Mouse (Mus musculus): Measurements from ENCODE around the gene Plin4. TPM values are rescaled to one million over a fixed set of nuclear protein-coding genes. Genes with fewer than 3 reads are reported as not detected.

Gene Plin4
- total and polyA plus RNA-seq, 3 experiments: 0.05 TPM; not detected in 2

- Histone ChIP-seq H3K36me3 (replicated peaks) (no peaks in the 10 kb centered on the region), H3K9me3 (replicated peaks) (no peaks in the 10 kb centered on the region), H3K27me3 (ENCODE audit: insufficient read depth, low read length) (peaks cover 74% of the 10 kb centered on the region), H3K4me3 (ENCODE audit: low read depth, low read length) (no peak overlapping the region), H3K4me1 (ENCODE audit: insufficient read depth, low read depth, low read length) (no peaks in the 10 kb centered on the region)
- TF ChIP-seq GATA2 (IDR thresholded peaks at IDR 0.05; ENCODE audit: borderline replicate concordance, low read depth, low read length) (no peak), GATA1 (IDR thresholded peaks at IDR 0.05; ENCODE audit: borderline replicate concordance, low read length) (no peak), TAL1 (conservative IDR thresholded peaks at IDR 0.05; ENCODE audit: low read depth, low read length) (no peak), CTCF (IDR thresholded peaks at IDR 0.05; ENCODE audit: low read depth, low read length) (no peak), POLR2AphosphoS5 (IDR thresholded peaks at IDR 0.05; ENCODE audit: insufficient replicate concordance, low read depth, low read length) (no peak)
- DNase-seq (ENCODE audit: low spot score): no peak
- ATAC-seq (ENCODE audit: extremely low read depth, insufficient number of reproducible peaks, low FRiP score, poor library complexity, severe bottlenecking): no peak
Measured at GRCm38 (mm10) chr17:56147420-56147819, 37.8 kb upstream of the Plin4 start.

- Histone ChIP-seq H3K4me3 (ENCODE audit: low read depth, low read length) (no peak overlapping the region), H3K27me3 (ENCODE audit: insufficient read depth, low read length) (peaks cover 83% of the 10 kb centered on the region)
- no peak for DNase-seq (ENCODE audit: low spot score)
Measured at GRCm38 (mm10) chr17:56146131-56146530, 36.5 kb upstream of the Plin4 start.

GRCm38 (mm10) chr17:56144546-56144945 is 34.9 kb upstream of the Plin4 start:
- peaks cover 16% of the 10 kb centered on the region for H3K4me1 ChIP-seq (ENCODE audit: insufficient read depth, low read depth, low read length)
- no peak for ATAC-seq (ENCODE audit: extremely low read depth, insufficient number of reproducible peaks, low FRiP score, poor library complexity, severe bottlenecking)
- H3K36me3 ChIP-seq (replicated peaks): no peaks in the 10 kb centered on the region
- H3K9me3 ChIP-seq (replicated peaks): 0 out of 2 replicates have a peak, but pooled peaks cover 3% of the 10 kb centered on the region
- DNase-seq (ENCODE audit: low spot score): no peak
- no peak overlapping the region for H3K4me3 ChIP-seq (ENCODE audit: low read depth, low read length)
- TF ChIP-seq POLR2AphosphoS5 (IDR thresholded peaks at IDR 0.05; ENCODE audit: insufficient replicate concordance, low read depth, low read length) (no peak), TAL1 (conservative IDR thresholded peaks at IDR 0.05; ENCODE audit: low read depth, low read length) (no peak)
- H3K27me3 ChIP-seq (ENCODE audit: insufficient read depth, low read length): peaks cover 88% of the 10 kb centered on the region

More at GRCm38 (mm10) chr17:56146131-56146530, 36.5 kb upstream of the Plin4 start:
- TF ChIP-seq TAL1 (conservative IDR thresholded peaks at IDR 0.05; ENCODE audit: low read depth, low read length) (no peak), GATA2 (IDR thresholded peaks at IDR 0.05; ENCODE audit: borderline replicate concordance, low read depth, low read length) (no peak), CTCF (IDR thresholded peaks at IDR 0.05; ENCODE audit: low read depth, low read length) (no peak)
- H3K36me3 ChIP-seq (replicated peaks): no peaks in the 10 kb centered on the region
- peaks cover 8% of the 10 kb centered on the region for H3K4me1 ChIP-seq (ENCODE audit: insufficient read depth, low read depth, low read length)
- H3K9me3 ChIP-seq (replicated peaks): no peaks in the 10 kb centered on the region
- no peak for ATAC-seq (ENCODE audit: extremely low read depth, insufficient number of reproducible peaks, low FRiP score, poor library complexity, severe bottlenecking)

GRCm38 (mm10) chr17:56141702-56142605 is 32.4 kb upstream of the Plin4 start:
- Histone ChIP-seq H3K9me3 (replicated peaks) (0 out of 2 replicates have a peak, but pooled peaks cover 3% of the 10 kb centered on the region), H3K27me3 (ENCODE audit: insufficient read depth, low read length) (peaks cover 87% of the 10 kb centered on the region), H3K4me1 (ENCODE audit: insufficient read depth, low read depth, low read length) (peaks cover 25% of the 10 kb centered on the region), H3K4me3 (ENCODE audit: low read depth, low read length) (no peak overlapping the region), H3K36me3 (replicated peaks) (no peaks in the 10 kb centered on the region)
- no peak for ATAC-seq (ENCODE audit: extremely low read depth, insufficient number of reproducible peaks, low FRiP score, poor library complexity, severe bottlenecking)
- TF ChIP-seq GATA1 (IDR thresholded peaks at IDR 0.05; ENCODE audit: borderline replicate concordance, low read length) (no peak), POLR2AphosphoS5 (IDR thresholded peaks at IDR 0.05; ENCODE audit: insufficient replicate concordance, low read depth, low read length) (no peak), TAL1 (conservative IDR thresholded peaks at IDR 0.05; ENCODE audit: low read depth, low read length) (no peak), CTCF (IDR thresholded peaks at IDR 0.05; ENCODE audit: low read depth, low read length) (no peak), GATA2 (IDR thresholded peaks at IDR 0.05; ENCODE audit: borderline replicate concordance, low read depth, low read length) (no peak)
- DNase-seq (ENCODE audit: low spot score): no peak

DNA sequence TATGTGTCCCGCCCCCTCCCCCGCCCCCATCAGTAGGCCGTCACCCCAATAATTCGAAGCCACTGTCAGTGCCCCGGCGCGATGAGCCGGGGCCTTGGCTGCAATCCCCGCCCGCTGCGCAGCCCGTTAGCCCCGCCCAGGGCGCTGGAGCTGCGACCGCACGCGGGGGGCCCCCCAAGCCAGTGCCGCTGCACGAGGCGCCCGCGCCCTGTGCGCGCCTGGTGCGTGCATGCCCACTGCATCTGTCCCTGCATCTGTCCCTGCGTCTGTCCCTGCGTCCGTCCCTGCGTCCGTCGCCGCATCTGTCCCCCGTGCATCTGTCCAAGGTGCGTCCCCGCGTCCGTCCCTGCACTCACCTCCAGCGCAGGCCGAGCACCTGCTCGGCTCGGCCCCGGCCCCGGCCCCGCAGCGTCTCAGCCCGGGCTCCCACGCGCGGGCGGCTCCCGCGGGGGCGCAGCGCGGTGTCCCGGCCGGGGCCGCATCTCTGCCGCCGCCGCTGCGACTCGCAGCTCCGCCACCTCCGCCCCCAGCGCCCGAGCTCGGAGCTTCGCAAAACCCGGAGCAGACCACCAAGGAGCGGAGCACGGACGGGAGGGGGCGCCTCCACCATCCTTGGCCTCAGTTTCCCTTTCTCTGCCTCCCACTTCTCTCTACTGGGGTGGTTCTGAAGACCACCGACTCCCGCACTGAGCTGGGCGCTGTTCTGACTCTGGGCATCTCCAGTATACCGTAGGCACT is 30.4 kb upstream of the Plin4 start, which contains the start of gene Sema6b:
Sema6b (minus strand) TSS at position 486 of the 738 bp plus-strand sequence.
- Histone ChIP-seq H3K4me1 (ENCODE audit: insufficient read depth, low read depth, low read length) (peaks cover 27% of the 10 kb centered on the region), H3K9me3 (replicated peaks) (0 out of 2 replicates have a peak, but pooled peaks cover 3% of the 10 kb centered on the region), H3K27me3 (ENCODE audit: insufficient read depth, low read length) (peaks cover 78% of the 10 kb centered on the region), H3K36me3 (replicated peaks) (no peaks in the 10 kb centered on the region), H3K4me3 (ENCODE audit: low read depth, low read length) (peak within 1 kb of the TSS; percentile 68)
- TF ChIP-seq GATA2 (IDR thresholded peaks at IDR 0.05; ENCODE audit: borderline replicate concordance, low read depth, low read length) (no peak), GATA1 (IDR thresholded peaks at IDR 0.05; ENCODE audit: borderline replicate concordance, low read length) (no peak), CTCF (IDR thresholded peaks at IDR 0.05; ENCODE audit: low read depth, low read length) (no peak), TAL1 (conservative IDR thresholded peaks at IDR 0.05; ENCODE audit: low read depth, low read length) (no peak), POLR2AphosphoS5 (IDR thresholded peaks at IDR 0.05; ENCODE audit: insufficient replicate concordance, low read depth, low read length) (no peak)
- ATAC-seq (ENCODE audit: extremely low read depth, insufficient number of reproducible peaks, low FRiP score, poor library complexity, severe bottlenecking) (no peak), DNase-seq (ENCODE audit: low spot score) (no peak)

DNA sequence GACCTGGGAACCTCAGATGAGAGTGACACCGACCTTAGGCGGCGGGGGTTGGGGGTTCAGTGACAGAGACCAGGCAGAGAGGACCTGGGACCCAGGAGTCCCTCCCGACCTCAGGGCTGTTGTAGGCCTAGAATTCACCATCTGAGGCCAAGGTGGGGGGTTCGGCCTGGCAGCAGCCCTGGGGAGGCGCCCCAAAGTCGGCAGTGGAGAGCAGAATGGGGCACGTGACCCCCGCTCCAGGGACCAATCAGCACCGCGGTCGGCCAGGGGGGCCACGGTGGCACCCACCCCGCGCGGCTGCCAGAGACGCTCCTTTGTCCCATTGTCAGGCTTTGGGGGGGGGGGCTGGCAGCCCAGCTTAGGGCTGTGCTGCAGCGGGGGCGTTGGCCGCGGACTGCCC is 29.8 kb upstream of the Plin4 start:
- H3K4me3 ChIP-seq (ENCODE audit: low read depth, low read length): peak overlapping the region; percentile 68; the same call in 1 of the 2 replicates
- no peak for DNase-seq (ENCODE audit: low spot score)
- H3K4me1 ChIP-seq (ENCODE audit: insufficient read depth, low read depth, low read length): peaks cover 34% of the 10 kb centered on the region
- no peak for ATAC-seq (ENCODE audit: extremely low read depth, insufficient number of reproducible peaks, low FRiP score, poor library complexity, severe bottlenecking)
- H3K36me3 ChIP-seq (replicated peaks): no peaks in the 10 kb centered on the region
- H3K9me3 ChIP-seq (replicated peaks): 0 out of 2 replicates have a peak, but pooled peaks cover 3% of the 10 kb centered on the region
- peaks cover 74% of the 10 kb centered on the region for H3K27me3 ChIP-seq (ENCODE audit: insufficient read depth, low read length)
- no peak for TF ChIP-seq GATA1 (IDR thresholded peaks at IDR 0.05; ENCODE audit: borderline replicate concordance, low read length)
- no peak for TF ChIP-seq GATA2 (IDR thresholded peaks at IDR 0.05; ENCODE audit: borderline replicate concordance, low read depth, low read length)
- no peak for TF ChIP-seq POLR2AphosphoS5 (IDR thresholded peaks at IDR 0.05; ENCODE audit: insufficient replicate concordance, low read depth, low read length)
- TF ChIP-seq TAL1 (conservative IDR thresholded peaks at IDR 0.05; ENCODE audit: low read depth, low read length): no peak
- no peak for TF ChIP-seq CTCF (IDR thresholded peaks at IDR 0.05; ENCODE audit: low read depth, low read length)
